Comparison of ENCODE assay signal across 9 mouse cellular contexts in genomic region chr5:148958355-148958754, GRCm38 (mm10). TPM values are rescaled to one million over a fixed set of nuclear protein-coding genes. Genes with fewer than 3 reads are reported as not detected.
DNase-seq lines count a peak whose midpoint lies in the region; ATAC-seq and TF ChIP-seq lines count a peak whose summit lies in the region.
"Had no signal": no experiment of that assay in that cellular context is flagged by ENCODE, and none has a peak within 500 bp of the region (broad histone marks: within the 10 kb centered on the region; RNA-seq: fewer than 3 reads in every experiment).

No protein-coding gene starts in this region.

- no peaks in the 10 kb centered on the region for H3K9me3 ChIP-seq in hindbrain, postnatal 0 days (ENCODE audit: low read length)
- no peaks in the 10 kb centered on the region for H3K9me3 ChIP-seq in hindbrain, embryonic 10.5 days
- no peaks in the 10 kb centered on the region for H3K9me3 ChIP-seq in kidney, postnatal 0 days (replicated peaks; ENCODE audit: low read length)
- H3K9me3 ChIP-seq: heart, embryonic 15.5 days had no signal

- peak overlapping the region; percentile 81 for H3K4me2 ChIP-seq in hindbrain, postnatal 0 days (ENCODE audit: low read depth, low read length)
- peak overlapping the region; percentile 75; the same call in 1 of the 2 replicates for H3K4me2 ChIP-seq in kidney, postnatal 0 days (ENCODE audit: low read length)

- intact Hi-C loops in heart, postnatal 25 days (cut with DNase I), result loop anchor here (5.0 kb wide), 2 partner anchors 34 to 94 kb away; no protein-coding TSS in a partner anchor

- 43% methylated on average over 9 of the region's 9 CpGs for WGBS in hindbrain, postnatal 0 days
- 38% methylated on average over 9 of the region's 9 CpGs for WGBS in hindbrain, embryonic 10.5 days
- 49% methylated on average over 9 of the region's 9 CpGs for WGBS in kidney, postnatal 0 days
- WGBS in small intestine, adult 2 months, result 51% methylated on average over 9 of the region's 9 CpGs

- no peak overlapping the region for H3K4me3 ChIP-seq in hindbrain, postnatal 0 days (ENCODE audit: low read length)
- H3K4me3 ChIP-seq in hindbrain, embryonic 10.5 days, result no peak overlapping the region
- H3K4me3 ChIP-seq in kidney, postnatal 0 days (replicated peaks; ENCODE audit: low read depth, low read length), result no peak overlapping the region
- no peak overlapping the region for H3K4me3 ChIP-seq in small intestine, adult 2 months (ENCODE audit: low read depth, low read length)

- no peak overlapping the region for H3K27ac ChIP-seq in hindbrain, postnatal 0 days
- H3K27ac ChIP-seq in hindbrain, embryonic 10.5 days, result no peak overlapping the region
- H3K27ac ChIP-seq in kidney, postnatal 0 days, result no peak overlapping the region
- H3K27ac ChIP-seq in small intestine, adult 2 months (ENCODE audit: insufficient read depth, low read depth, low read length), result no peak overlapping the region

- no peaks in the 10 kb centered on the region for H3K27me3 ChIP-seq in hindbrain, postnatal 0 days (ENCODE audit: insufficient read depth, low read length)
- peaks cover 4% of the 10 kb centered on the region for H3K27me3 ChIP-seq in hindbrain, embryonic 10.5 days (ENCODE audit: insufficient read depth, poor library complexity, severe bottlenecking)
- no peaks in the 10 kb centered on the region for H3K27me3 ChIP-seq in kidney, postnatal 0 days (ENCODE audit: insufficient read depth, low read length)
- H3K27me3 ChIP-seq in small intestine, adult 2 months (ENCODE audit: control insufficient read depth, insufficient read depth, low read length), result no peaks in the 10 kb centered on the region
- H3K27me3 ChIP-seq: heart, embryonic 15.5 days had no signal

- peaks cover 15% of the 10 kb centered on the region for H3K4me1 ChIP-seq in hindbrain, postnatal 0 days (ENCODE audit: insufficient read depth, low read length)
- H3K4me1 ChIP-seq in hindbrain, embryonic 10.5 days (replicated peaks), result peaks cover 19% of the 10 kb centered on the region
- peaks cover 15% of the 10 kb centered on the region; the same call in 1 of the 2 replicates for H3K4me1 ChIP-seq in kidney, postnatal 0 days (replicated peaks; ENCODE audit: insufficient read depth, low read length)
- peaks cover 23% of the 10 kb centered on the region for H3K4me1 ChIP-seq in small intestine, adult 2 months (ENCODE audit: control insufficient read depth, insufficient read depth, insufficient read length, low read length)

- TF ChIP-seq POLR2A in small intestine, adult 2 months (IDR thresholded peaks at IDR 0.05; ENCODE audit: low read depth, low read length), result no peak

- no peaks in the 10 kb centered on the region for H3K36me3 ChIP-seq in hindbrain, postnatal 0 days (ENCODE audit: insufficient read depth, low read length)
- no peaks in the 10 kb centered on the region for H3K36me3 ChIP-seq in hindbrain, embryonic 10.5 days
- no peaks in the 10 kb centered on the region for H3K36me3 ChIP-seq in kidney, postnatal 0 days (ENCODE audit: insufficient read depth, low read length)
- H3K36me3 ChIP-seq in small intestine, adult 2 months (ENCODE audit: control insufficient read depth, insufficient read depth, low read length), result no peaks in the 10 kb centered on the region
- H3K36me3 ChIP-seq: heart, embryonic 15.5 days had no signal

- ATAC-seq in hindbrain, postnatal 0 days, result no peak
- ATAC-seq in kidney, postnatal 0 days (replicated peaks; ENCODE audit: low FRiP score, low read depth), result no peak
- ATAC-seq in megakaryocyte, adult 5-6 weeks (ENCODE audit: poor library complexity, severe bottlenecking), result no peak

- H3K9ac ChIP-seq in hindbrain, postnatal 0 days (replicated peaks; ENCODE audit: low read length), result no peak overlapping the region
- H3K9ac ChIP-seq in kidney, postnatal 0 days (ENCODE audit: low read depth, low read length), result no peak overlapping the region

- DNase-seq in hindbrain, postnatal 0 days (ENCODE audit: low spot score), result no peak
- DNase-seq in hindbrain, embryonic 10.5 days (ENCODE audit: low spot score), result no peak
- peak; percentile 16 for DNase-seq in T-cell, adult 2 months (ENCODE audit: low spot score)
- DNase-seq in kidney, postnatal 0 days (ENCODE audit: low spot score), result no peak
- DNase-seq in c-Kit-positive CD71-positive TER-119-positive erythroid progenitor cells, embryonic 14.5 days (ENCODE audit: low spot score), result no peak
- no peak for DNase-seq in heart, postnatal 25 days (ENCODE audit: low spot score)

- TF ChIP-seq CTCF in hindbrain, postnatal 0 days (IDR thresholded peaks at IDR 0.05; ENCODE audit: low read depth), result peak; percentile 68
- peak; percentile 73 for TF ChIP-seq CTCF in kidney, postnatal 0 days (IDR thresholded peaks at IDR 0.05; ENCODE audit: low read depth)
- TF ChIP-seq CTCF in small intestine, adult 2 months (IDR thresholded peaks at IDR 0.05; ENCODE audit: extremely low read depth, insufficient read length, insufficient replicate concordance, low read depth, low read length), result peak; percentile 62; the same call in 1 of the 2 replicates

RNA-seq across cellular contexts. Expression of gene Katnal1, which starts 29.2 kb away (rescaled TPM):
- total RNA-seq in hindbrain, postnatal 0 days (2014; rRNA removed), result 33.7 and 34.3 TPM in 2 replicates
- 23.8 and 28.1 TPM in 2 replicates for polyA plus RNA-seq in hindbrain, postnatal 0 days (2015; fragmentation: Nextera tagmentation; extraction: Ambion mirVana)
- polyA plus RNA-seq in hindbrain, embryonic 10.5 days (2016; fragmentation: Nextera tagmentation; extraction: Ambion mirVana), result 22.4 and 23.6 TPM in 2 replicates
- polyA plus RNA-seq in kidney, postnatal 0 days (2015; fragmentation: Nextera tagmentation; extraction: Ambion mirVana), result 6.6 and 7.3 TPM in 2 replicates
- polyA plus RNA-seq in small intestine, adult 2 months (2012; rRNA removed), result 0.69 and 0.82 TPM in 2 replicates
- 1 to 10 TPM; 9.2 to 9.9 TPM for total RNA-seq in heart, postnatal 25 days (2021)
- 1.8 and 3.1 TPM in 2 replicates for total RNA-seq in megakaryocyte, adult 5-6 weeks (2015)
- 2.4 and 2.5 TPM in 2 replicates for total RNA-seq in megakaryocyte, adult 5-6 weeks (2017)

RNA-seq across cellular contexts. Expression of gene Gm42791, which starts 36.6 kb away (rescaled TPM):
- not detected in 2 replicates for total RNA-seq in hindbrain, postnatal 0 days (2014; rRNA removed)
- 1.6 and 6.1 TPM in 2 replicates for polyA plus RNA-seq in hindbrain, postnatal 0 days (2015; fragmentation: Nextera tagmentation; extraction: Ambion mirVana)
- 1.6 and 3.8 TPM in 2 replicates for polyA plus RNA-seq in hindbrain, embryonic 10.5 days (2016; fragmentation: Nextera tagmentation; extraction: Ambion mirVana)
- polyA plus RNA-seq in kidney, postnatal 0 days (2015; fragmentation: Nextera tagmentation; extraction: Ambion mirVana), result 0.22 TPM in 1 of 2 replicates, not detected in the other
- polyA plus RNA-seq in small intestine, adult 2 months (2012; rRNA removed), result not detected in 2 replicates
- total RNA-seq in heart, postnatal 25 days (2021), result 1 to 10 TPM; 5.8 to 6.2 TPM
- not detected in 2 replicates for total RNA-seq in megakaryocyte, adult 5-6 weeks (2015)
- total RNA-seq in megakaryocyte, adult 5-6 weeks (2017), result not detected in 2 replicates
